Mouse (Mus musculus) liver, embryonic 14.5 days (tissue): ENCODE measurements at regions not wholly inside any gene's neighbourhood (a gene's known extent, or its start where the extent isn't known, plus 50 kb on each side); places are given as distances from the start of the nearest gene placed in this dataset.
"Not testable (repeated sequence)": the region's sequence is repeated elsewhere in the genome, so short reads cannot be mapped to it uniquely, and the experiment has no call there.

Experiments used
- ATAC-seq: fragments of 200-750 bp; cut with Nextera tagmentation; 2 replicates; pipeline ENCODE4 v1.8.0; 2017; ENCODE audit warnings: moderate number of reproducible peaks, mild to moderate bottlenecking, moderate library complexity; ENCODE audit not compliant: insufficient read depth
- DNase-seq, 3 experiments: peaks; one replicate each; pipeline ENCODE4 v3.0.0-alpha.2; 2012 to 2013; ENCODE audit warnings: low read depth in 3 of 3, low spot score in 3 of 3
- H3K27ac ChIP-seq: fragments of 300-500 bp; sonication (generic); 2 replicates; pipeline ENCODE4 v1.5.1; 2014; ENCODE audit warnings: moderate library complexity, mild to moderate bottlenecking, control low read depth, inconsistent platforms
- H3K27me3 ChIP-seq: fragments of 300-500 bp; sonication (generic); 2 replicates; pipeline ENCODE4 v1.6.1; 2014; ENCODE audit warnings: mild to moderate bottlenecking, low read length, moderate library complexity; ENCODE audit not compliant: control insufficient read depth, insufficient read depth
- H3K36me3 ChIP-seq: fragments of 300-500 bp; sonication (generic); replicated peaks from 2 replicates; pipeline ENCODE4 v1.6.1; 2014; ENCODE audit warnings: low read depth; ENCODE audit not compliant: control insufficient read depth, insufficient read depth
- H3K4me1 ChIP-seq, 2 experiments: fragments of 200-500 bp in 1 of 2; fragments of 300-500 bp in 1 of 2; sonication (generic) in 1 of 2; replicated peaks; 2 replicates each; pipeline ENCODE4 v1.6.1; 2012 to 2014; ENCODE audit warnings: antibody characterized with exemption in 1 of 2, inconsistent platforms in 1 of 2, low read length in 1 of 2; ENCODE audit not compliant: control insufficient read depth in 2 of 2, insufficient read depth in 2 of 2
- H3K4me2 ChIP-seq: fragments of 300-500 bp; sonication (generic); 2 replicates; pipeline ENCODE4 v1.6.1; 2014; ENCODE audit warnings: low read depth, mild to moderate bottlenecking, control low read depth, moderate library complexity
- H3K4me3 ChIP-seq, 2 experiments: fragments of 200-500 bp in 1 of 2; fragments of 300-500 bp in 1 of 2; sonication (generic) in 1 of 2; 2 replicates each; pipeline ENCODE4 v1.5.1; 2012 to 2014; ENCODE audit warnings: low read depth in 2 of 2, low read length in 2 of 2, mild to moderate bottlenecking in 2 of 2, control low read depth in 1 of 2, inconsistent platforms in 1 of 2, moderate library complexity in 1 of 2; ENCODE audit not compliant: insufficient read depth in 1 of 2
- H3K9ac ChIP-seq: fragments of 300-500 bp; sonication (generic); replicated peaks from 2 replicates; pipeline ENCODE4 v1.6.1; 2014; ENCODE audit warnings: mild to moderate bottlenecking, control low read depth, moderate library complexity
- H3K9me3 ChIP-seq: fragments of 300-500 bp; sonication (generic); 2 replicates; pipeline ENCODE4 v1.6.1; 2016; ENCODE audit warnings: low read length, mixed read lengths; ENCODE audit not compliant: control insufficient read depth
- CTCF ChIP-seq: IDR thresholded peaks from 2 replicates; pipeline ENCODE4 v1.5.1; 2016; ENCODE audit warnings: antibody characterized with exemption, low read depth, control low read depth
- EP300 ChIP-seq: IDR thresholded peaks from 2 replicates; pipeline ENCODE4 v1.6.1; 2016; ENCODE audit warnings: antibody characterized with exemption, low read depth
- WGBS: fragments of 180-500 bp; shearing (Covaris S2); extraction: QIAGEN DNeasy Blood & Tissue Kit; methylation state at CpG from one replicate; pipeline ENCODE4 v1.1.7; 2014; ENCODE audit not compliant: insufficient replicate concordance; 5-methylcytosine and 5-hydroxymethylcytosine counted together

GRCm38 (mm10) chr16:49518844-49519243 lies 180.2 kb upstream of the Ift57 start:
- Histone ChIP-seq H3K36me3 (no peaks in the 10 kb centered on the region), H3K9ac (no peak overlapping the region), H3K4me2 (no peak overlapping the region), H3K27me3 (no peaks in the 10 kb centered on the region), H3K4me3 (no peak overlapping the region), H3K4me1 (no peaks in the 10 kb centered on the region), H3K9me3 (no peaks in the 10 kb centered on the region), H3K27ac (no peak overlapping the region)
- TF ChIP-seq CTCF (no peak), EP300 (no peak)
- no peak for ATAC-seq
- WGBS = 70% methylated on average over 3 of the region's 3 CpGs
- no peak for DNase-seq

- Histone ChIP-seq H3K9ac (no peak overlapping the region), H3K27ac (no peak overlapping the region), H3K27me3 (no peaks in the 10 kb centered on the region), H3K9me3 (no peaks in the 10 kb centered on the region), H3K4me3 (no peak overlapping the region), H3K4me1 (no peaks in the 10 kb centered on the region), H3K4me2 (no peak overlapping the region), H3K36me3 (no peaks in the 10 kb centered on the region)
- no peak for TF ChIP-seq EP300
- TF ChIP-seq CTCF = no peak
- ATAC-seq (no peak), DNase-seq (no peak)
- 32% methylated on average over 3 of the region's 3 CpGs for whole genome bisulfite sequencing
These were observed 178.6 kb upstream of the Ift57 start for GRCm38 (mm10) chr16:49520411-49520810.

- TF ChIP-seq CTCF (no peak), EP300 (no peak)
- Histone ChIP-seq H3K4me1 (no peaks in the 10 kb centered on the region), H3K4me3 (no peak overlapping the region), H3K4me2 (no peak overlapping the region), H3K9ac (no peak overlapping the region), H3K27me3 (no peaks in the 10 kb centered on the region), H3K27ac (no peak overlapping the region), H3K9me3 (no peaks in the 10 kb centered on the region), H3K36me3 (no peaks in the 10 kb centered on the region)
- no peak for ATAC-seq
- WGBS = 33% methylated on average over 2 of the region's 2 CpGs
- DNase-seq = no peak
These were observed 177.3 kb upstream of the Ift57 start for GRCm38 (mm10) chr16:49521685-49522084.

- Histone ChIP-seq H3K36me3 (no peaks in the 10 kb centered on the region), H3K9ac (no peak overlapping the region), H3K27ac (no peak overlapping the region), H3K4me2 (no peak overlapping the region), H3K27me3 (no peaks in the 10 kb centered on the region), H3K4me1 (no peaks in the 10 kb centered on the region), H3K9me3 (no peaks in the 10 kb centered on the region), H3K4me3 (no peak overlapping the region)
- no peak for TF ChIP-seq CTCF
- 52% methylated on average over 5 of the region's 5 CpGs for WGBS
- ATAC-seq = no peak
- no peak for DNase-seq
These were observed 176.5 kb upstream of the Ift57 start for GRCm38 (mm10) chr16:49522576-49522975.

GRCm38 (mm10) chr16:49528618-49529017 lies 170.4 kb upstream of the Ift57 start:
- ATAC-seq, DNase-seq: not testable (repeated sequence)

GRCm38 (mm10) chr16:49529060-49529459 lies 170.0 kb upstream of the Ift57 start:
- no peak overlapping the region for H3K27ac ChIP-seq
- H3K4me2 ChIP-seq = no peak overlapping the region
- no peaks in the 10 kb centered on the region for H3K36me3 ChIP-seq
- H3K9ac ChIP-seq = no peak overlapping the region
- no peak overlapping the region for H3K4me3 ChIP-seq
- ATAC-seq (no peak), DNase-seq (no peak)
- H3K9me3 ChIP-seq = no peaks in the 10 kb centered on the region
- 45% methylated on average over 2 of the region's 2 CpGs for WGBS
- H3K27me3 ChIP-seq = no peaks in the 10 kb centered on the region
- TF ChIP-seq EP300 = no peak
- peak; percentile 42; the same call in 1 of the 2 replicates for TF ChIP-seq CTCF
- H3K4me1 ChIP-seq = no peaks in the 10 kb centered on the region

More at GRCm38 (mm10) chr16:49528618-49529017, 170.4 kb upstream of the Ift57 start:
- H3K4me2 ChIP-seq, H3K4me1 ChIP-seq, H3K9me3 ChIP-seq, H3K9ac ChIP-seq, H3K27me3 ChIP-seq, H3K36me3 ChIP-seq, H3K27ac ChIP-seq, H3K4me3 ChIP-seq: not testable (repeated sequence)
- 47% methylated on average over 2 of the region's 2 CpGs for WGBS
